Mouse (Mus musculus): ENCODE measurements at regions not wholly inside any gene's neighbourhood (a gene's known extent, or its start where the extent isn't known, plus 50 kb on each side); places are given as distances from the start of the nearest gene placed in this dataset.

DNA sequence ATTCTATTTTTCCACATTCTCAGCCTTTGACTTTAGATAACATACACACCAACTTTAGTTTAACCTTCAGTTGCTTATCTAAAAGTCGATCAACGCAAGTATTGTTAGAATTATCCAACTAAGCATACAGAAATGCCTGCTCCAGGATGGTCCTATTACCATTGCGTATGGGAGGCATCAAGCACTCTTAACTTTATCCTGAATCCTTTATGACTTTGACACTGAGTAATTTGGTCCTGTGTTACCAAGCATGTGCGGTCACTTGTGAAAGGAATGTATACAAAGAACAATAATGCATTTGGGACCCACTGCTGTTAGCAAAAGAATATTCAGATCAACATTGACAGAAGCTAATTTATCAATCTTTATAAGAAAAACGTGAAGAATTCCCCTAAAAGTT, 194.9 kb downstream of the Gm11146 start:
- 81% methylated on average over 5 of the region's 5 CpGs for WGBS
- ATAC-seq (replicated peaks; ENCODE audit: low FRiP score, low read depth), result no peak
- no peak overlapping the region for H3K4me3 ChIP-seq (replicated peaks; ENCODE audit: low read depth, low read length)
- H3K9ac ChIP-seq (ENCODE audit: low read depth, low read length), result no peak overlapping the region
- no peaks in the 10 kb centered on the region for H3K4me1 ChIP-seq (replicated peaks; ENCODE audit: insufficient read depth, low read length)
- H3K36me3 ChIP-seq (ENCODE audit: insufficient read depth, low read length), result no peaks in the 10 kb centered on the region
- no peak overlapping the region for H3K4me2 ChIP-seq (ENCODE audit: low read length)
- no peaks in the 10 kb centered on the region for H3K9me3 ChIP-seq (replicated peaks; ENCODE audit: low read length)
- no peak for TF ChIP-seq CTCF (IDR thresholded peaks at IDR 0.05; ENCODE audit: low read depth)
- no peak for DNase-seq (ENCODE audit: low spot score)
- H3K27me3 ChIP-seq (ENCODE audit: insufficient read depth, low read length), result no peaks in the 10 kb centered on the region
- H3K27ac ChIP-seq, result no peak overlapping the region

DNA sequence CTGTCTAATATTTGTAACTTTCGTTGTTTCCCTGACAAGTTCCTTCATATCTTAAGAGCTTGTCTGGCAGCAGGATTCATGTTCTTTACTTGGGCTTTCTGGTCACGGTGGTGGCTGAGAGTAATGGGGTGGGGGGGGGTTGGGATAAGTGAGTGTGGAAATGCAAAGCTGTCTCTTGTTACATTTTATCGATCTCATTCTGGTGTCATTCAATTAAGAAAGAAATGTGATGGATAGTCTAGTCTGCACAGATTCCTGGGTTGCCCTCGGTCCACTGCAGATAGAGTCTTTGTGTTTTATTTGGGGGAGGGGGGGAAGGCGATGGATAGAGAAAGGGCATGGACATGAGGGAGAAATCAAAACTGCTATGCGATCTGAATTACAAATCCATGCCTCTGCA, 196.0 kb downstream of the Gm11146 start:
- no peak overlapping the region for H3K4me3 ChIP-seq (replicated peaks; ENCODE audit: low read depth, low read length)
- WGBS, result 70% methylated on average over 6 of the region's 6 CpGs
- no peaks in the 10 kb centered on the region for H3K9me3 ChIP-seq (replicated peaks; ENCODE audit: low read length)
- no peak overlapping the region for H3K9ac ChIP-seq (ENCODE audit: low read depth, low read length)
- DNase-seq (ENCODE audit: low spot score), result no peak
- peaks cover 4% of the 10 kb centered on the region; the same call in 1 of the 2 replicates for H3K4me1 ChIP-seq (replicated peaks; ENCODE audit: insufficient read depth, low read length)
- no peak for ATAC-seq (replicated peaks; ENCODE audit: low FRiP score, low read depth)
- H3K36me3 ChIP-seq (ENCODE audit: insufficient read depth, low read length), result no peaks in the 10 kb centered on the region
- H3K27ac ChIP-seq, result no peak overlapping the region
- no peaks in the 10 kb centered on the region for H3K27me3 ChIP-seq (ENCODE audit: insufficient read depth, low read length)
- no peak for TF ChIP-seq CTCF (IDR thresholded peaks at IDR 0.05; ENCODE audit: low read depth)
- no peak overlapping the region for H3K4me2 ChIP-seq (ENCODE audit: low read length)

DNA sequence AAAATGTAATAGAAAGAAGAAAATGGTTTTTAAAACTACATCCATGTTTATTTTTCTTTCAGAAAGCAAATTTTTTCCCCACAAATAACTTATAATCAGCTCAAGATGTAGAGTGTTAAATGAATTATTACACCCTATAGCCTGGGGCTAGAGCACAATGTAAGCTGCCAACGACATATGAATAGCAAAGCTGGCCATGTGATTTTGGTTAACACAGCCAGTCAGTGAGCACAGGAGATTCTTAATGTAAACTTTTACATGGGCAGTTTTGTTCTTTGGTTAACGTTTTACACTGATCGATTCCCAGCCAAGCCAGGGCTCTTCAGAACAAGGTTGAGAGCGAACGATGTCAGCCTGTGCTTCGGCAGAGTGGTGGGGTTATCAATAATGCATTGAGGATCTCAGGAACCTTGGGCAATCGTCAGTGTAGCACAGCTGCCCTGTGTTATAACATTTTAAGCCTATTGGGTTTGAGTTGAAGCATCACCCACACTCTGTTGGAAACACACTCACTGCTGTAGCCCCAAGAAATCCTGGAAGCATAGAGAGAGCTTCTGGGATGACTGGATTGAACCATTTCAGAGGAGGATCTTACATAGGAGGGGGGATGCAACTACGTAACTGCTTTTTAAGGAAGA, 196.6 kb downstream of the Gm11146 start:
- Histone ChIP-seq H3K9me3 (replicated peaks; ENCODE audit: low read length) (no peaks in the 10 kb centered on the region), H3K27me3 (ENCODE audit: insufficient read depth, low read length) (no peaks in the 10 kb centered on the region), H3K9ac (ENCODE audit: low read depth, low read length) (no peak overlapping the region), H3K4me2 (ENCODE audit: low read length) (no peak overlapping the region), H3K4me3 (replicated peaks; ENCODE audit: low read depth, low read length) (no peak overlapping the region), H3K4me1 (replicated peaks; ENCODE audit: insufficient read depth, low read length) (peaks cover 5% of the 10 kb centered on the region; the same call in 1 of the 2 replicates), H3K27ac (no peak overlapping the region), H3K36me3 (ENCODE audit: insufficient read depth, low read length) (no peaks in the 10 kb centered on the region)
- DNase-seq (ENCODE audit: low spot score), result no peak
- ATAC-seq (replicated peaks; ENCODE audit: low FRiP score, low read depth), result no peak
- WGBS, result 80% methylated on average over 8 of the region's 8 CpGs
- TF ChIP-seq CTCF (IDR thresholded peaks at IDR 0.05; ENCODE audit: low read depth), result no peak

DNA sequence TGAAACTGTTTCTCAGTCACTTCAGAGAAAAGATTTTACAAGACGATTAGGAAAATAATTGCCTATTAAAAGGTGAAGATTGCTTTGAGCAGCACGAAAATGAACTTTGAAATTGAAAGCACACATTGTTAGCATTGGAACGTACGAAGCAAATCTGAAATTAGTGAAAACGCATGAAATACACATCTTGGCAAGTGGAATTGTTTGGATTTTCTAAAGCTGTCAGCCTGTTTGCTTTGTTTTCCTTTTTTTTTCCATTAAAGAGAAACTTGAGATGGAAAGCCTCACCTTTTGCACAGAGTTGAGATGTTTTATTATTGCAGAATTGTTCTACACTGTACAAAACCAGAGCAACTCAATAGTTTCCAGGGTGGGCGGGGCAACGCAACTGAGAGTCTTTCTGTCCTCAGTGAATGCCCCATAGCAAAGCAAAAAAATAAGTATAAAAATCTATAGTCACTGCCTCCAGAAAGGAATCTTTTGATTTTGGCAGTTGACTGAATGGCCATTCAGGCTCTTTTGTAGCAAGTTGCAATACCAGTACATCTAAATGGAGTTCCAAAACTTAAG, 199.1 kb downstream of the Gm11146 start:
- DNase-seq (ENCODE audit: low spot score), result peak; percentile 34
- Histone ChIP-seq H3K27ac (no peak overlapping the region), H3K9ac (ENCODE audit: low read depth, low read length) (no peak overlapping the region), H3K36me3 (ENCODE audit: insufficient read depth, low read length) (no peaks in the 10 kb centered on the region), H3K27me3 (ENCODE audit: insufficient read depth, low read length) (no peaks in the 10 kb centered on the region), H3K4me1 (replicated peaks; ENCODE audit: insufficient read depth, low read length) (peaks cover 5% of the 10 kb centered on the region; the same call in 1 of the 2 replicates), H3K4me2 (ENCODE audit: low read length) (0 out of 2 replicates have a peak overlapping the region, but pooled peaks have one; percentile 4), H3K9me3 (replicated peaks; ENCODE audit: low read length) (no peaks in the 10 kb centered on the region), H3K4me3 (replicated peaks; ENCODE audit: low read depth, low read length) (no peak overlapping the region)
- TF ChIP-seq CTCF (IDR thresholded peaks at IDR 0.05; ENCODE audit: low read depth), result no peak
- no peak for ATAC-seq (replicated peaks; ENCODE audit: low FRiP score, low read depth)
- 64% methylated on average over 7 of the region's 7 CpGs for WGBS

DNA sequence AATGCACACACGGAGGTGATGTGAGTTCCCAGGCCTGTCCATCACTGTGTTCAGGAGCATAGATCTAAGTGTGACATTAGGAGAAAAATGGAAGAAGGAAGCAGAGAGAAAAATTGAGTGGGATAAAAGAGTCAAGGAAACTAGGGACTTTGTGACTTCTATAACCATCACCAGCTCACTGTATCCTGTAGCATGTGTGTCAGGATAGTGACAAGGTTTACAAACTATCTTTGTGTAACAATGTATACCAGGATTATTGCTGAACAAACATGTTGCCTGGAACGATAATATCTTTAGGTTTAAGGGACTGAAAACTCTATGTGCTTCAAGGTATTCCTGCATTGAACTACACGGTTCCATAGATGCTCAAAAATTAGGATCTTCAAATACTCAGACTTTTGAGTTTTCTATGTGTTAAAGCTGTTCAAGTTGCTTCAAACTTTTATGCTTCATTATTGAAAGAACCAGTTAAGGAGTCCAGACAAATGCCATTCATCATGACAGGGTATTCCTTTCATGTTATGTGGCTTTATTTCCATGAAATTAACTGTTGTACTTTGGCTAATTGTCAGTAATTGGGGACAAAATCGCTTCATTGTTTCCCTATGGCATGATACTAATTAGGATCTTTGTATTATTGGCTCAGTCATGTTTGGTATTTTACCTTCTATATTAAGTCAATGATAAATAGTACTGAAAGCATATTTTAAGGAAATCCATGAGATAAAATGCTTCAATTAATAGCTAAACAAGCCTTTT, 200.5 kb downstream of the Gm11146 start:
- no peak overlapping the region; the same call in 1 of the 2 replicates for H3K4me2 ChIP-seq (ENCODE audit: low read length)

DNA sequence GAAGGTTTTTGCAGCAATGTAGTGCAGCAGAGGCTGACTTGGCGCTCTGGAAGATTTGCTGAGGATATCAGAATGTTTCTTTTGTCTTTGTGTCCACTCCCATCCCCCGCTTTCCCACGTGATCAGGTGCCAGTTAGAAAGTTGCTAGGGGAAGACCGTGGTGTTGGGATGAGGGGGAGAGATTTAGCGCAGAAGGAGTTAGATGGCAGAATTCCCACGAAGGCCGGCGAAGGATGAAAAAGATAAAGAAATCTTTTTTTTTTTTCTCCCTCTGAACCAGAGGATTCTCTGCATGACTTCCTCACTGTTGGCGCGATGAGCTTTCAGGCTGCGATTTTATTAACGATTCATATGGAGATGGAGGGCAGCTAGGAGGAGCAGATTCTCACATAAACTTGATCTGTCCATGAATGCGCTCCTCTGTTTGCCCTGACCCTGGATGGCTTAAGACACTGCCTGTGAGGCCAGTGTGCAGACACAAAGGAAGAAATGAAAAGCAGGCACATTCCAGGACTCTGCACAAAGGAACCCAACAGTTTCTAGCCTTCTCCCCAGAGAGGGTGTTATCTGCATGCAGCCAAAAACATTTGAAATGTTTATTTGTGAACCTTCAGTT, 201.5 kb downstream of the Gm11146 start:
- ATAC-seq (replicated peaks; ENCODE audit: low FRiP score, low read depth) (peak; percentile 87), DNase-seq (ENCODE audit: low spot score) (peak; percentile 87)
- Histone ChIP-seq H3K27ac (peak overlapping the region; percentile 33), H3K4me1 (replicated peaks; ENCODE audit: insufficient read depth, low read length) (peaks cover 5% of the 10 kb centered on the region; the same call in 1 of the 2 replicates), H3K9ac (ENCODE audit: low read depth, low read length) (peak overlapping the region; percentile 32; the same call in 1 of the 2 replicates), H3K36me3 (ENCODE audit: insufficient read depth, low read length) (no peaks in the 10 kb centered on the region), H3K9me3 (replicated peaks; ENCODE audit: low read length) (no peaks in the 10 kb centered on the region), H3K4me2 (ENCODE audit: low read length) (peak overlapping the region; percentile 58), H3K27me3 (ENCODE audit: insufficient read depth, low read length) (no peaks in the 10 kb centered on the region), H3K4me3 (replicated peaks; ENCODE audit: low read depth, low read length) (peak overlapping the region; percentile 27)
- no peak for TF ChIP-seq CTCF (IDR thresholded peaks at IDR 0.05; ENCODE audit: low read depth)
- WGBS, result 6% methylated on average over 13 of the region's 13 CpGs

More for the DNA sequence above, 200.5 kb downstream of the Gm11146 start:
- H3K9ac ChIP-seq (ENCODE audit: low read depth, low read length), result no peak overlapping the region
- peaks cover 5% of the 10 kb centered on the region; the same call in 1 of the 2 replicates for H3K4me1 ChIP-seq (replicated peaks; ENCODE audit: insufficient read depth, low read length)
- no peaks in the 10 kb centered on the region for H3K36me3 ChIP-seq (ENCODE audit: insufficient read depth, low read length)
- DNase-seq (ENCODE audit: low spot score) (no peak), ATAC-seq (replicated peaks; ENCODE audit: low FRiP score, low read depth) (no peak)
- H3K9me3 ChIP-seq (replicated peaks; ENCODE audit: low read length), result no peaks in the 10 kb centered on the region
- no peak for TF ChIP-seq CTCF (IDR thresholded peaks at IDR 0.05; ENCODE audit: low read depth)
- H3K27ac ChIP-seq, result peak overlapping the region; percentile 33; the same call in 1 of the 2 replicates
- no peaks in the 10 kb centered on the region for H3K27me3 ChIP-seq (ENCODE audit: insufficient read depth, low read length)
- H3K4me3 ChIP-seq (replicated peaks; ENCODE audit: low read depth, low read length), result no peak overlapping the region
- 65% methylated on average over 4 of the region's 4 CpGs for WGBS
